Mouse (Mus musculus) kidney, embryonic 14.5 days (tissue): ENCODE data around the gene Rnf25. TPM values are rescaled to one million over a fixed set of nuclear protein-coding genes. Genes with fewer than 3 reads are reported as not detected.

Source experiments
- ATAC-seq: fragments of 200-750 bp; cut with Nextera tagmentation; 2 replicates; pipeline ENCODE4 v1.8.0; 2017; ENCODE audit warnings: moderate number of reproducible peaks, mild to moderate bottlenecking, moderate TSS enrichment, moderate library complexity; ENCODE audit not compliant: low FRiP score, low TSS enrichment
- H3K27ac ChIP-seq: fragments of 300-500 bp; sonication (generic); 2 replicates; pipeline ENCODE4 v1.5.1; 2014; ENCODE audit warnings: low read depth, mild to moderate bottlenecking, low read length, moderate library complexity, mixed read lengths
- H3K27me3 ChIP-seq: fragments of 300-500 bp; sonication (generic); 2 replicates; pipeline ENCODE4 v1.6.1; 2014; ENCODE audit warnings: mild to moderate bottlenecking, low read length; ENCODE audit not compliant: control insufficient read depth, insufficient read depth
- H3K36me3 ChIP-seq: fragments of 300-500 bp; sonication (generic); 2 replicates; pipeline ENCODE4 v1.6.1; 2014; ENCODE audit warnings: low read length, mixed read lengths; ENCODE audit not compliant: control insufficient read depth, insufficient read depth
- H3K4me1 ChIP-seq: fragments of 300-500 bp; sonication (generic); 2 replicates; pipeline ENCODE4 v1.6.1; 2014; ENCODE audit warnings: low read length, mixed read lengths; ENCODE audit not compliant: control insufficient read depth, insufficient read depth
- H3K4me2 ChIP-seq: fragments of 300-500 bp; sonication (generic); replicated peaks from 2 replicates; pipeline ENCODE4 v1.6.1; 2014; ENCODE audit warnings: low read depth, mild to moderate bottlenecking, low read length
- H3K4me3 ChIP-seq: fragments of 300-500 bp; sonication (generic); 2 replicates; pipeline ENCODE4 v1.5.1; 2014; ENCODE audit warnings: mild to moderate bottlenecking, low read length
- H3K9ac ChIP-seq: fragments of 300-500 bp; sonication (generic); 2 replicates; pipeline ENCODE4 v1.6.1; 2014; ENCODE audit warnings: low read depth, mild to moderate bottlenecking, low read length, moderate library complexity
- H3K9me3 ChIP-seq: fragments of 300-500 bp; sonication (generic); 2 replicates; pipeline ENCODE4 v1.6.1; 2016; ENCODE audit warnings: low read length; ENCODE audit not compliant: control insufficient read depth
- WGBS: fragments of 180-500 bp; shearing (Covaris S2); extraction: QIAGEN DNeasy Blood & Tissue Kit; methylation state at CpG from one replicate; pipeline ENCODE4 v1.1.7; 2014; 5-methylcytosine and 5-hydroxymethylcytosine counted together
- polyA plus RNA-seq: library from polyadenylated mRNA; unstranded; fragments of >200 nt; fragmentation: Nextera tagmentation; extraction: Ambion mirVana; gene quantifications from 2 replicates; pipeline ENCODE4 v1.2.1, GENCODE M21; 2014

Gene Rnf25
- polyA plus RNA-seq = 8.1 and 28.3 TPM in 2 replicates

DNA sequence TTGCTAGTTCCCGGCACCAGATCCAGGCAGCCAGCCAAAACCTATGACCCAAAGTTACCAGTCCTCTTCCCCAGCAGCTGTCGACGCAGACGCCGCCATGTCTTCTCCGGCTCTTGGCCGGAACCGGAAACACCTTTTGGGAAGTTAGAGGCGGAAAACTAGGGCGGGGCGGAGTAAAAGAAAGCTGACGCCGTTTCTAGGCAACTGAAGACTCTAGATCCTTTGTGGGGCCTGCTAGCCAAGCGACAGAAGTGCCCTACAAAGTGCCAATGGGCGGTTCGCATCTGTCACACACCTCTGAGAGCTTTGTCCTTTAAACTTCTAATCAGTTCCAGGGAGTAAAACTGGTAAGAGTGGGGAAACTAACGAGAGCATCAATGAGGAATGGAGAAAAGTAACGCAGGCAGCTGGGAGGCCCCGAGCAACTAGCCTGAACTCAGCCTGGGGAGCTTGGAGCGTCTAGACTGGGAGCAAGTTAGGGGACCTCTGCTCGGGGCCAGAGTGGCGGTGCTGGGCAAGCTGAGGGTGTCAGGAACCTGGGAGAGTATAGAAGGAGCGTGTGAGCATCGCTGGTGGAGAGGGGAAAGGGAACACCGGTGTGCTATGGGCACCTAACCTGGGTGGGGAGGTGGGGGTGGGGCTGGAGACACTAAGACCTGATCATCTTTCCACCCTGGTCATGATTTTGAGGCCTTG lies at the start of gene Rnf25, which contains the start of gene Stk36:
Gene Rnf25 (minus strand): TSS at position 131 of the 696 bp plus-strand sequence.
Gene Stk36 (plus strand): TSS at position 179 of the 696 bp plus-strand sequence.
- Histone ChIP-seq H3K27ac (no peak within 1 kb of the TSS), H3K4me1 (peaks cover 5% of the 10 kb centered on the region), H3K4me3 (peak within 1 kb of the TSS; percentile 93), H3K4me2 (peak within 1 kb of the TSS; percentile 77), H3K36me3 (peaks cover 26% of the 10 kb centered on the region), H3K9me3 (no peaks in the 10 kb centered on the region), H3K27me3 (no peaks in the 10 kb centered on the region), H3K9ac (peak within 1 kb of the TSS; percentile 84)
- ATAC-seq = peak; percentile 88
- WGBS = 6% methylated on average over 25 of the region's 25 CpGs

DNA sequence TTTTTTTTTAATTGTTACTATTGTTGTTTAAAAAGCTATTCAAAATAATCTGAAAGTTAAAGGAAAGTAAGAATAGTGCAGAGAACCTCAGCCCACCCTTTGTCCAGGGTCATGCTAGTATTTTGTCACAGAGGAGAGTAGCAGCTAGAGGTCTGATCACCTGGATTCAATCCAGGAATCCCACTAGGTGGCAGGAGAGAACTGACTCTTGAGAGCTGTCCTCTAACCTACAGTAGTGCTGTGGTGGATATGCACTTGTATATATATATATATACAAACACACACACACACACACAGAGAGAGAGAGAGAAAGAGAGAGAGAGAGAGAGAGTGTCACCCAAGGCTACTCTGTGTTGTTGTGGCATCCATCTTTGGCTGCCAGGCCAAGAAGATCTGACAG lies 42.7 kb upstream of the Rnf25 start:
- Histone ChIP-seq H3K4me1 (no peaks in the 10 kb centered on the region), H3K27me3 (no peaks in the 10 kb centered on the region), H3K9ac (no peak overlapping the region), H3K9me3 (no peaks in the 10 kb centered on the region), H3K27ac (no peak overlapping the region), H3K36me3 (no peaks in the 10 kb centered on the region), H3K4me2 (no peak overlapping the region), H3K4me3 (no peak overlapping the region)
- ATAC-seq = 0 out of 2 replicates have a peak, but pooled peaks have one; percentile 46

DNA sequence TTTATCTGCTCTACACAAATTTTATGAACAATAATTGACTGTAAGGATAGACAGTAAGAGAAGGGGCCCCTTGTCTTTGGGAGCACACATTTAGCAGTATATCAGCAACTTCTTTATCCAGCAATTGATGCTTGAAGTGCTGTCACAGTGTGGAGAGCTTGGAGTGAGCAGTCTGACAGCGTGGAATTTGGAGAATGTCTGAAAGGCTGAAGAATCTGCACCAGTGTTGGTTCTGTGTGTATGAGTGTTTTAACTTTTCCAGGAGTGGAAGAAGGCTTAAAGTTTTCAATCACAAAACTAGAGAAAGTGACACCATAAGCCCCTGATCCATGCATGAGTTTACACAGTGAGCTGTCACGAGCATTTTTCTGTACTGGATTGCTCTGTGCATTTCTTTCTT lies 42.3 kb upstream of the Rnf25 start:
- Histone ChIP-seq H3K27me3 (no peaks in the 10 kb centered on the region), H3K4me2 (no peak overlapping the region), H3K27ac (no peak overlapping the region), H3K4me1 (no peaks in the 10 kb centered on the region), H3K9ac (no peak overlapping the region), H3K9me3 (no peaks in the 10 kb centered on the region), H3K36me3 (no peaks in the 10 kb centered on the region), H3K4me3 (no peak overlapping the region)
- no peak for ATAC-seq
- WGBS = 90% methylated on average over 2 of the region's 2 CpGs

DNA sequence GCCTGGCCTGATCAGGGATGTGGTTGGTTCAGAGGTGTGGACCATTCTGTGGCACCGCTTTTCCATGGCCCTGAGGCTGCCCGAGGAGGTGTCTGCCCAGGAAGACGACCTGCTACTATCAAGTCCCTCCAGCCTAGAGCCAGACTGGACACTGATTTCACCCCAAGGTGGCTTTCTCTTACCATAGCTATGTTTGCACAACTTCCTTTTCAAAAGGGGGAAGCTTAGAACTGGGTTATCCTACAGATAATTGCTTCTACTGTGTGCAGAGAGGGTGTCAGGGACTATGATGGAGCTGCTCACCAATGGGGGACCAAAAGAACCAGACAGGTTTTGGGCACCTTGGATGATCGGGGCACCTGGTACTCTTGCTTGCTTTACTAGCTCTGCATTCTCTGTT lies 31.5 kb upstream of the Rnf25 start:
- Histone ChIP-seq H3K4me2 (no peak overlapping the region), H3K27ac (no peak overlapping the region), H3K4me3 (no peak overlapping the region), H3K9me3 (no peaks in the 10 kb centered on the region), H3K36me3 (no peaks in the 10 kb centered on the region), H3K27me3 (no peaks in the 10 kb centered on the region), H3K9ac (no peak overlapping the region), H3K4me1 (no peaks in the 10 kb centered on the region)
- no peak for ATAC-seq
- 94% methylated on average over 4 of the region's 4 CpGs for WGBS

DNA sequence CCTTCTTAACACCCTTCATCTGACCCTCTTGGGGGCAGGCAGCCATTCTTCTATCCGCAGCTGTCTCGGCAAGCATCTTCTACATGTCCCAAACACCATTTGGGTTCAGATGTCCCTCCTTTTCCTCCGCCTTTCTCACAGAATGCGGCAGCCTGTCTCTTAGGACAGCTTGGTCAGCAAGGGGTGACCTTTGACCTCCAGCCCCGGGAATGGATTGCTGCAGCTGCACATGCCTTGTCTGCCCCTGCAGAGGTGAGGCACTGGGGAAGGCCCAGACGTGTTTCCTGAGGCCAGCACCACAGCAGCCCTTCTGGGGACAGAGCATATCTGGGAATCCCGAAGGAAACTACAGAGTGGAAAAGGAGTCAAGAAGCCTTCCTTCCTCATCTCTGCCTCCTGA lies 26.8 kb upstream of the Rnf25 start:
- no peak for ATAC-seq
- no peak overlapping the region for H3K27ac ChIP-seq
- H3K36me3 ChIP-seq = no peaks in the 10 kb centered on the region
- no peak overlapping the region for H3K9ac ChIP-seq
- WGBS = 34% methylated on average over 7 of the region's 7 CpGs
- H3K4me1 ChIP-seq = no peaks in the 10 kb centered on the region
- no peaks in the 10 kb centered on the region for H3K27me3 ChIP-seq
- H3K4me3 ChIP-seq = no peak overlapping the region
- H3K4me2 ChIP-seq = no peak overlapping the region
- no peaks in the 10 kb centered on the region for H3K9me3 ChIP-seq

DNA sequence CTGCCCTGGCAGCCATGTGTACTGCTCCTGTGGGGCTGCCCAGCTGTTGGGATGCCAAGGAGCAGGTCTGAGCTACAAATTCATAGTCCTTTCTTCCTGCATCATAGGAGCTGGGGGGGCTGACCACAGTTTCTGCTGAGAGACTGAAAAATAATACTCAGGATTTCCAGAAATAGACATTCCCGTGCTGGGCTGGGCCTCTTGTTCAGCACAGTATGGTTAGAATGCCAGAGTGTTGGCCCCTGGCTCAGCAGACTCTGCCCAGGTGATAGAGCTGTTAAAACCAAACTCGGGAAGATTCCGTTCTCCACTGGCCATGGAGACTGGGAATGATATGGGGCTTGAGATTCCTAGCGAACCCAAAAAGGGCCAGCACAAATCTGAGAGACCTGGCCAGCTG lies 24.9 kb upstream of the Rnf25 start:
- Histone ChIP-seq H3K4me3 (no peak overlapping the region), H3K4me2 (no peak overlapping the region), H3K9ac (no peak overlapping the region), H3K9me3 (no peaks in the 10 kb centered on the region), H3K4me1 (no peaks in the 10 kb centered on the region), H3K27ac (no peak overlapping the region), H3K36me3 (no peaks in the 10 kb centered on the region), H3K27me3 (no peaks in the 10 kb centered on the region)
- WGBS = 90% methylated on average over 4 of the region's 4 CpGs
- no peak for ATAC-seq

DNA sequence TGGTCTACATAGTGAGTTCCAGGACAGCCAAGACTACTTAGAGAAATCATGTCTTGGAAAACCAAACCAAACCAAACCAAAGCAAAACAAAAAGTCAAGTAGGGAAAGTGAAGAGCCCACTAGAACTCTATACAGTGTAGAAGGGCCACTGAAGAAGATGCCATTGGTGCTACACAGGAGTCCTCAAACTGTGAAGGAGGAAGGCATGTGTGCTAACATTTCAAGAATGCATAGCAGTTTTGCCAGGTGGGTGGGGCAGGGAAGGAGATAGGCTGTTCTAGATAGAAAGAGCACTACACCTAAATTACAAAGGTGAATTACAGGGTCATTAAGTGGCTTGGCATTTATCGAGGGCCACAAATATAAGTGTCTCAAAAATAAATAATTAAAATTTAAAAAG lies 23.0 kb upstream of the Rnf25 start:
- no peak for ATAC-seq
- H3K4me3 ChIP-seq = no peak overlapping the region
- WGBS = 91% methylated on average over 1 of the region's 1 CpGs

DNA sequence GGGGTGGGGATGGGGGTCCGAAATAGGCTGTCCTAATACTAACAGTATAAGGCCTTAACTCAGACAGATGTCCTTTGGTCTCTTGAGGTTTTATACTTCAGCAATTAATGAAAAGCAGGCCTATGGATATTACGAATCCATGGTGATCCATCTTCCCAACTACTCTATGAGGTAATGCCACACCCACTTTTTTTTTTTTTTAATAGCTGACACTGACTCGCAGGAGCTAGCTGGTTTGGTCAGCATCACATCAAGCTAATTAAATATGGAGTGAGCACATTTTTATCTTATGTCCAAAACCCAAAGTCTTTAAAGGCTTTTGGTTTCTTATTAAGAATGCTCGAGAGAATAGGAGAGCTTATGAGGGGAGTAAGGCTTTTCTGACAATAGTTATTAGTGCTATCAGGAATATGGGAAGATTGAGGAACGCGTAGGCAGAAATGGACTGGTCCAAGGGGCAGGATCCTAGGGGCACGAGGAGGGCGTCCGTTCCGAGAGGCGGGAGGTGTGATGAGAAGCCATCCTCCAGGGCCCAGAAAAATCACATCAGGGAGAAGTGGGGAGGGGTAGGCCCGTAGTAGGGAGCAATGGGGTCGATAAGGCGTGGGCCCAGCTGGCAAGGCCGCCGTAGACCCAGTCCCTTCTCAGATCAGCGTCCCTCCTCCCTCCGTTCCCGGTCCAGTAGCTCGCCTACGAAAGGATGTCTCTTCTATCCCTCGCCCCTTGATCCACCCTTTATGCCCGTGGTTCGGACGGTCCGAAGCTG lies 513 bp downstream of the Rnf25 start:
- H3K4me3 ChIP-seq = peak overlapping the region; percentile 93
- no peaks in the 10 kb centered on the region for H3K27me3 ChIP-seq
- peaks cover 5% of the 10 kb centered on the region for H3K4me1 ChIP-seq
- ATAC-seq = peak; percentile 74
- 11% methylated on average over 18 of the region's 26 CpGs for WGBS
- H3K36me3 ChIP-seq = peaks cover 33% of the 10 kb centered on the region
- H3K9ac ChIP-seq = peak overlapping the region; percentile 84
- peak overlapping the region; percentile 77 for H3K4me2 ChIP-seq
- no peak overlapping the region for H3K27ac ChIP-seq
- no peaks in the 10 kb centered on the region for H3K9me3 ChIP-seq

More for the DNA sequence above, 23.0 kb upstream of the Rnf25 start:
- H3K9me3 ChIP-seq = no peaks in the 10 kb centered on the region
- H3K27ac ChIP-seq = no peak overlapping the region
- H3K9ac ChIP-seq = no peak overlapping the region
- H3K36me3 ChIP-seq = no peaks in the 10 kb centered on the region
- H3K4me1 ChIP-seq = no peaks in the 10 kb centered on the region
- H3K27me3 ChIP-seq = no peaks in the 10 kb centered on the region
- no peak overlapping the region for H3K4me2 ChIP-seq

DNA sequence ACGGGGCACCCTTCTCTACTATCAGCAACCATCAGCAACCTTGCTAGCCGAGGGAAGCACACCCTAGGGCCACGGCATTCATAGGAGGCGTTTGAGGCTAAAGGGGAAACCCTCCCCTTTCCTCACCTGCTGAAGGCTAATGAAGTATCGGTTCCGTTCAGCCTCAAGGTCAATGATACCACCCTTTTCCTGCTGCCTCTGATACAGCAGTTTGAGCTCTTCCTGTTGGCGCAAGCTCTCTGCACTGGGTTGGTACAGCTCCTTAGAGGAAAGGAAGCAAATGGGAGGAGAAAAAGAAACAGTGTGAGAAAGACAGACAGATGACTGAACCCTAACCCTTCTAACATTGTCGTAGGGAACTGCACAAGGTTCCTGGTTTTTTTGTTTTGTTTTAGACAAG lies 6.8 kb downstream of the Rnf25 start:
- Histone ChIP-seq H3K9ac (no peak overlapping the region), H3K4me3 (no peak overlapping the region), H3K27me3 (no peaks in the 10 kb centered on the region), H3K4me1 (no peaks in the 10 kb centered on the region), H3K36me3 (peaks cover 86% of the 10 kb centered on the region), H3K4me2 (no peak overlapping the region), H3K27ac (no peak overlapping the region), H3K9me3 (no peaks in the 10 kb centered on the region)
- ATAC-seq = no peak
- WGBS = 84% methylated on average over 8 of the region's 8 CpGs
